Mouse (Mus musculus) activated CD4-positive, CD25-positive, alpha-beta regulatory T cell, adult 4 months (primary cell): ENCODE data around the gene Lurap1l. TPM values are rescaled to one million over a fixed set of nuclear protein-coding genes. Genes with fewer than 3 reads are reported as not detected.
"Not testable (repeated sequence)": the region's sequence is repeated elsewhere in the genome, so short reads cannot be mapped to it uniquely, and the experiment has no call there.

Experiments used
- ATAC-seq: one replicate; pipeline ENCODE4 v1.8.0; 2017
- polyA plus RNA-seq, 2 experiments: library from polyadenylated mRNA; unstranded; fragments of 100-300 nt; shearing (Covaris generic); gene quantifications; one replicate each; pipeline ENCODE4 v1.2.1; 2017

The Lurap1l gene
- not detected for polyA plus RNA-seq

- ATAC-seq = no peak
Observed at GRCm38 (mm10) chr4:80910481-80910870, at the start of gene Lurap1l. Gene Lurap1l (plus strand): TSS chr4:80910646.

- no peak for ATAC-seq
Observed at GRCm38 (mm10) chr4:80862962-80863361, 47.5 kb upstream of the Lurap1l start.

GRCm38 (mm10) chr4:80863906-80864305 lies 46.5 kb upstream of the Lurap1l start:
- no peak for ATAC-seq

GRCm38 (mm10) chr4:80864511-80864922 lies 45.9 kb upstream of the Lurap1l start:
- ATAC-seq = no peak

GRCm38 (mm10) chr4:80866065-80866464 lies 44.4 kb upstream of the Lurap1l start:
- no peak for ATAC-seq

- no peak for ATAC-seq
Observed at GRCm38 (mm10) chr4:80869598-80869997, 40.8 kb upstream of the Lurap1l start.

GRCm38 (mm10) chr4:80872847-80873644 lies 37.4 kb upstream of the Lurap1l start:
- ATAC-seq = no peak

GRCm38 (mm10) chr4:80874121-80874859 lies 36.2 kb upstream of the Lurap1l start:
- ATAC-seq = no peak

- ATAC-seq = no peak
Observed at GRCm38 (mm10) chr4:80875055-80875454, 35.4 kb upstream of the Lurap1l start.

GRCm38 (mm10) chr4:80881996-80882599 lies 28.3 kb upstream of the Lurap1l start:
- ATAC-seq = no peak

GRCm38 (mm10) chr4:80886631-80887030 lies 23.8 kb upstream of the Lurap1l start:
- ATAC-seq = no peak

GRCm38 (mm10) chr4:80891004-80891403 lies 19.4 kb upstream of the Lurap1l start:
- no peak for ATAC-seq

- ATAC-seq = no peak
Observed at GRCm38 (mm10) chr4:80895278-80895894, 15.1 kb upstream of the Lurap1l start.

GRCm38 (mm10) chr4:80906726-80907125 lies 3.7 kb upstream of the Lurap1l start:
- no peak for ATAC-seq

- no peak for ATAC-seq
Observed at GRCm38 (mm10) chr4:80907973-80908372, 2.5 kb upstream of the Lurap1l start.

GRCm38 (mm10) chr4:80908902-80909301 lies 1.5 kb upstream of the Lurap1l start:
- ATAC-seq = no peak

- ATAC-seq = no peak
Observed at GRCm38 (mm10) chr4:80910871-80911701, 640 bp downstream of the Lurap1l start.

GRCm38 (mm10) chr4:80911706-80912540 lies 1.5 kb downstream of the Lurap1l start:
- ATAC-seq = no peak

GRCm38 (mm10) chr4:80915211-80915610 lies 4.8 kb downstream of the Lurap1l start:
- ATAC-seq = no peak

GRCm38 (mm10) chr4:80916695-80917094 lies 6.2 kb downstream of the Lurap1l start:
- no peak for ATAC-seq

GRCm38 (mm10) chr4:80917128-80917527 lies 6.7 kb downstream of the Lurap1l start:
- not testable (repeated sequence) for ATAC-seq
